Mouse (Mus musculus) liver, embryonic 14.5 days (tissue): ENCODE measurements around the gene Slc12a9. TPM values are rescaled to one million over a fixed set of nuclear protein-coding genes. Genes with fewer than 3 reads are reported as not detected.
A peak's percentile ranks its signal among the peaks of the same experiment; 100 is the strongest.
"Not testable (repeated sequence)": the region's sequence is repeated elsewhere in the genome, so short reads cannot be mapped to it uniquely, and the experiment has no call there.

Experiments
- ATAC-seq: fragments of 200-750 bp; cut with Nextera tagmentation; 2 replicates; pipeline ENCODE4 v1.8.0; 2017; ENCODE audit warnings: moderate number of reproducible peaks, mild to moderate bottlenecking, moderate library complexity; ENCODE audit not compliant: insufficient read depth
- DNase-seq, 3 experiments: peaks; one replicate each; pipeline ENCODE4 v3.0.0-alpha.2; 2012 to 2013; ENCODE audit warnings: low read depth in 3 of 3, low spot score in 3 of 3
- H3K27ac ChIP-seq: fragments of 300-500 bp; sonication (generic); 2 replicates; pipeline ENCODE4 v1.5.1; 2014; ENCODE audit warnings: moderate library complexity, mild to moderate bottlenecking, control low read depth, inconsistent platforms
- H3K27me3 ChIP-seq: fragments of 300-500 bp; sonication (generic); 2 replicates; pipeline ENCODE4 v1.6.1; 2014; ENCODE audit warnings: mild to moderate bottlenecking, low read length, moderate library complexity; ENCODE audit not compliant: control insufficient read depth, insufficient read depth
- H3K36me3 ChIP-seq: fragments of 300-500 bp; sonication (generic); replicated peaks from 2 replicates; pipeline ENCODE4 v1.6.1; 2014; ENCODE audit warnings: low read depth; ENCODE audit not compliant: control insufficient read depth, insufficient read depth
- H3K4me1 ChIP-seq, 2 experiments: fragments of 200-500 bp in 1 of 2; fragments of 300-500 bp in 1 of 2; sonication (generic) in 1 of 2; replicated peaks; 2 replicates each; pipeline ENCODE4 v1.6.1; 2012 to 2014; ENCODE audit warnings: antibody characterized with exemption in 1 of 2, inconsistent platforms in 1 of 2, low read length in 1 of 2; ENCODE audit not compliant: control insufficient read depth in 2 of 2, insufficient read depth in 2 of 2
- H3K4me2 ChIP-seq: fragments of 300-500 bp; sonication (generic); 2 replicates; pipeline ENCODE4 v1.6.1; 2014; ENCODE audit warnings: low read depth, mild to moderate bottlenecking, control low read depth, moderate library complexity
- H3K4me3 ChIP-seq, 2 experiments: fragments of 200-500 bp in 1 of 2; fragments of 300-500 bp in 1 of 2; sonication (generic) in 1 of 2; 2 replicates each; pipeline ENCODE4 v1.5.1; 2012 to 2014; ENCODE audit warnings: low read depth in 2 of 2, low read length in 2 of 2, mild to moderate bottlenecking in 2 of 2, control low read depth in 1 of 2, inconsistent platforms in 1 of 2, moderate library complexity in 1 of 2; ENCODE audit not compliant: insufficient read depth in 1 of 2
- H3K9ac ChIP-seq: fragments of 300-500 bp; sonication (generic); replicated peaks from 2 replicates; pipeline ENCODE4 v1.6.1; 2014; ENCODE audit warnings: mild to moderate bottlenecking, control low read depth, moderate library complexity
- H3K9me3 ChIP-seq: fragments of 300-500 bp; sonication (generic); 2 replicates; pipeline ENCODE4 v1.6.1; 2016; ENCODE audit warnings: low read length, mixed read lengths; ENCODE audit not compliant: control insufficient read depth
- CTCF ChIP-seq: IDR thresholded peaks from 2 replicates; pipeline ENCODE4 v1.5.1; 2016; ENCODE audit warnings: antibody characterized with exemption, low read depth, control low read depth
- EP300 ChIP-seq: IDR thresholded peaks from 2 replicates; pipeline ENCODE4 v1.6.1; 2016; ENCODE audit warnings: antibody characterized with exemption, low read depth
- whole genome bisulfite sequencing: fragments of 180-500 bp; shearing (Covaris S2); extraction: QIAGEN DNeasy Blood & Tissue Kit; methylation state at CpG from one replicate; pipeline ENCODE4 v1.1.7; 2014; ENCODE audit not compliant: insufficient replicate concordance; 5-methylcytosine and 5-hydroxymethylcytosine counted together
- polyA plus RNA-seq, 2 experiments: library from polyadenylated mRNA; depleted of rRNA in 1 of 2; stranded (reverse) in 1 of 2; unstranded in 1 of 2; fragments of >200 nt; fragmentation: Nextera tagmentation in 1 of 2; extraction: Ambion mirVana in 1 of 2; gene quantifications; 2 replicates each; pipeline versions ENCODE4 v1.2.1 to v1.2.3; 2012 to 2014

Gene Slc12a9
- polyA plus RNA-seq, 2 experiments: 1.2 to 2.2 TPM

DNA sequence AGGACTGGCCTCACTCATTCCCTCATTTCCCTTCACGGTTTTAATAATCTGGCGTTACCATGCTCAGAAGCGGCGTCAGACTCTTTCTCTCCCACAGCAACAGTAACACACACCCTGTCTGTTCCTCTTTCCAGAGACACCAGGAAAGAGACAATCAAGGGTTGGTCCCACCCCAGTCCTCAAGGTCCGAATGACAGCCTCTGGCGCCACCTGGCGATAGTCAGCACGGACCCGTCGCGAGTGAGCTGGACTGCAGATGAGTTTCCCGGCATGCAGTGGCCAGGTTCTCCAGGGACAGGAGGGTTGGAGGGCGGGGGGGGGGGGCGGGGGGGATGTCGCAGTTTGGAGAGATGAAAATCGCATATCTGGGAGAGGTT lies 46.8 kb downstream of the Slc12a9 start:
- H3K4me1 ChIP-seq: peaks cover 14 to 27% of the 10 kb centered on the region in 2 experiments
- 0% methylated on average over 16 of the region's 16 CpGs for WGBS
- H3K27ac ChIP-seq: no peak overlapping the region
- no peaks in the 10 kb centered on the region for H3K9me3 ChIP-seq
- ATAC-seq: no peak
- peak; percentile 94 for TF ChIP-seq CTCF
- TF ChIP-seq EP300: no peak
- no peak overlapping the region; the same call in 1 of the 2 replicates for H3K9ac ChIP-seq
- H3K4me3 ChIP-seq: peak overlapping the region; percentile 45 to 82; a peak in 2 of 4 replicates
- H3K4me2 ChIP-seq: peak overlapping the region; percentile 100
- DNase-seq: peak; percentile 60 to 78 (median 62)
- H3K27me3 ChIP-seq: no peaks in the 10 kb centered on the region; the same call in 1 of the 2 replicates
- H3K36me3 ChIP-seq: no peaks in the 10 kb centered on the region

DNA sequence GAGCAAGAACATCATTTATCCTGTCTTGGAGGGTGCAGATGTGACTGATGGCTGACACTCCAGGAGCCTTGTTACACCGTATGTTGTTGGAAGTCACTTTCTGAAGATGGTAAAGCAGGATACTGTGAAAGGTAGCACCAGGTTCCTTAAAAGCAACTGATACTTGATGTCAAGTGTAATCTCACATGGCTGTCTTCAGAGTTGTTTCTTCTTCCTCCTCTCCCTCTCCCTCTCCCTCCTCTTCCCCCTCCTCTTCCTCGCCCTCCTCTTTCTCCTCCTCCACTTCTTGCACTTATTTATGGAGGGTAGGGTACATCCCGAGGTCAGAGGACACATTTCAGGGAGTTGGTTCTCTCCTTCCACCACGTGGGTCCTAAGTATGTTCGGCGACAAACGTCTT lies 47.4 kb downstream of the Slc12a9 start:
- peaks cover 13 to 21% of the 10 kb centered on the region in 2 experiments for H3K4me1 ChIP-seq
- H3K4me3 ChIP-seq: no peak overlapping the region
- no peaks in the 10 kb centered on the region for H3K36me3 ChIP-seq
- ATAC-seq (no peak), DNase-seq (no peak)
- no peaks in the 10 kb centered on the region for H3K9me3 ChIP-seq
- H3K27ac ChIP-seq: no peak overlapping the region
- H3K9ac ChIP-seq: no peak overlapping the region
- H3K27me3 ChIP-seq: no peaks in the 10 kb centered on the region; the same call in 1 of the 2 replicates
- TF ChIP-seq EP300 (no peak), CTCF (no peak)
- 45% methylated on average over 7 of the region's 7 CpGs for WGBS
- no peak overlapping the region for H3K4me2 ChIP-seq

DNA sequence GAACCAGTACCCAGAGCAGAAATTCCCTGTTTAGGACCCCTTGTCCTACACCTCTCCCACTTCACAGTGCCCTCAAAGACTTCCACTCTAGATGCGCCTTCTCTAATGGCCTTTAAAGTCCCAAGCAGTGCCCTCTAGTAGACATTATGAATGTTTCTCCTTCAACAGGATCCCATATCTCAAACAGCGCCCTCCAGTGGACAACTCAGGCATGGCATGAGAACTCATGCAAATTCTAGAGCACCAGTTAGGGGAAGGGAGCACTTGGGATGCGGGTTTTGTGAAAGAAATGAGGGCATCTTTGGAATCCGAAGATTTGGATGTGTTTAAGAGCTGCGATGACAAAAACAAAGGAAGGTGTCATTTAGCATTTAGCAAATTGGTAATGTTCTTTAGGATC lies 48.4 kb downstream of the Slc12a9 start:
- WGBS: 44% methylated on average over 5 of the region's 5 CpGs
- no peak overlapping the region for H3K4me2 ChIP-seq
- ATAC-seq: no peak
- H3K36me3 ChIP-seq: no peaks in the 10 kb centered on the region
- no peaks in the 10 kb centered on the region; the same call in 1 of the 2 replicates for H3K27me3 ChIP-seq
- no peak overlapping the region for H3K9ac ChIP-seq
- peaks cover 8 to 13% of the 10 kb centered on the region in 2 experiments for H3K4me1 ChIP-seq
- no peaks in the 10 kb centered on the region for H3K9me3 ChIP-seq
- DNase-seq: peak in 1 of 3 experiments; percentile 56
- TF ChIP-seq CTCF (peak; percentile 85), EP300 (no peak)
- no peak overlapping the region for H3K27ac ChIP-seq
- no peak overlapping the region for H3K4me3 ChIP-seq

GRCm38 (mm10) chr5:137284411-137284810 lies 49.0 kb downstream of the Slc12a9 start:
- ATAC-seq, H3K27me3 ChIP-seq, H3K36me3 ChIP-seq, H3K4me2 ChIP-seq, DNase-seq, H3K4me3 ChIP-seq, H3K9ac ChIP-seq, H3K9me3 ChIP-seq, H3K27ac ChIP-seq: not testable (repeated sequence)
- peaks cover 6 to 12% of the 10 kb centered on the region in 2 experiments for H3K4me1 ChIP-seq
- 73% methylated on average over 5 of the region's 6 CpGs for WGBS

DNA sequence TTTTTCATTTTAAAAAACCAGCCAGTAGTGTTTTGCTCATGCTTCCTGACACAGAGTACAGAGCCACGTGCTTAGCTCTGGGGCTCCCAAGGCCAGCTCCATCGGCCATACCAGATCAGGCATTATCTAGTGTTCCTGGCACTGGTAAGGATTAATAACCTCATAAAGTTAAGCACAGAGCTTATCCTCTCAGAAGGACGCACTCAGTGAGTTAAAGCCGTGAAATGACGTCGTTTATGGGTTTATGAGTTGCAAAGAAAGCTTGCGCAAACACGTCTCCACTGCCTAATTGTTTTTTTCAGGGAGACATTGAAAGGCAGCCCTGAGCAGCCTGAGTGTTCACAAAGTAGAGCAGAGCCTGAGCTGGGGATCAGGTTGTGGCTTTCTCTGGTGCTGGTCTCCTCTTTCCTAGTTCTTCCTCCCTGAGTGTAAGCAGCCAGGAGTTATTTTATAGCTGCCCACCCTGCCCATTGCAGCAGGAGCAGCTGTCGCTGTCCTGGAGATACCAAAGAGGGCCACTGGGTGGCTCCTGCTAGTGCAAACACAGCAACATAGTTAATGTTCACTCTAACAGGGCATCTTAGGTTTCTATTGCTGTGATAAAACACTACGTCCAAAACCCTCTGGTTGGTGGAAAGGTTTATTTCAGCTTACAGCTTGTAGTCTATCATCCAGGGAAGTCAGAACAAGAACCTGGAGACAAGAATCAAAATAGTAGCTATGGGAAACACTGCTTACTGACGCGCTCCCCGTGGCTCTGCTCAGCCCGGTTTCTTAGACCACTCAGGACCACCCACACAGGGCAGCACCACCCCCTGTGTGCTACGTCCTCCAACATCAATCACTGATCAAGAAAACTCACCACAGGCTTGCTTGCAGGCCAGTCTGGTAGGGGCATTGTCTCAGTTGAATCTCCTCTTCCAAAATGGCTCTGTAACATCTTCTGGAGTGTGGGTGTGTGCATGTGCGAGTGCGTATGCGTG lies 55.7 kb downstream of the Slc12a9 start:
- Histone ChIP-seq H3K27ac (no peak overlapping the region), H3K4me3 (no peak overlapping the region), H3K9me3 (no peaks in the 10 kb centered on the region), H3K27me3 (no peaks in the 10 kb centered on the region), H3K9ac (no peak overlapping the region), H3K4me2 (no peak overlapping the region), H3K4me1 (no peaks in the 10 kb centered on the region), H3K36me3 (no peaks in the 10 kb centered on the region)
- DNase-seq: no peak
- 50% methylated on average over 18 of the region's 18 CpGs for WGBS
- TF ChIP-seq CTCF: peak; percentile 54
- no peak for TF ChIP-seq EP300
- no peak for ATAC-seq
